Mouse (Mus musculus) testis, adult 2 months (tissue): ENCODE data around the gene Cd180.

Experiments
- CTCF ChIP-seq: fragments of 200-500 bp; IDR thresholded peaks from 2 replicates; pipeline ENCODE4 v1.5.1; 2012; ENCODE audit warnings: low read depth, mild to moderate bottlenecking, inconsistent platforms, low read length, moderate library complexity; ENCODE audit not compliant: control insufficient read depth, insufficient read depth, insufficient replicate concordance
- POLR2A ChIP-seq: fragments of 200-500 bp; IDR thresholded peaks from 2 replicates; pipeline ENCODE4 v1.6.1; 2012; ENCODE audit warnings: low read depth, mild to moderate bottlenecking, inconsistent platforms, low read length, moderate library complexity; ENCODE audit not compliant: control insufficient read depth

GRCm38 (mm10) chr13:102691408-102692150 is 1.8 kb upstream of the Cd180 start:
- TF ChIP-seq CTCF (no peak), POLR2A (no peak)
